Mouse (Mus musculus) layer of hippocampus, postnatal 14 days (tissue): ENCODE measurements around the gene Olfr353. TPM values are rescaled to one million over a fixed set of nuclear protein-coding genes. Genes with fewer than 3 reads are reported as not detected.

Experiments used
- DNase-seq, 2 experiments: peaks; one replicate each; pipeline ENCODE4 v3.0.0; 2021 to 2022; ENCODE audit warnings: low spot score in 2 of 2, mixed read lengths in 1 of 2
- long read RNA-seq, 2 experiments: library from polyadenylated mRNA; stranded (forward); transcript quantifications; one replicate each; pipeline ENCODE4 v2.0.0; 2021
- total RNA-seq, 2 experiments: library from RNA; stranded (reverse); gene quantifications; 2 replicates each; pipeline ENCODE4 v1.2.3; 2021

Olfr353 gene
- not detected for total RNA-seq
- long read RNA-seq, experiment 1: 0 reads
- long read RNA-seq, experiment 2: 0 reads

GRCm38 (mm10) chr2:36892836-36893235 is at the start of gene Olfr353:
Olfr353 (minus strand) TSS chr2:36892936.
- no peak for DNase-seq

GRCm38 (mm10) chr2:36936821-36937220 is 44.1 kb upstream of the Olfr353 start, which contains the start of gene Olfr356:
Olfr356 (plus strand) TSS chr2:36937121.
- no peak for DNase-seq

- DNase-seq: no peak
These were observed 36.1 kb upstream of the Olfr353 start, which contains the start of gene Olfr355 for GRCm38 (mm10) chr2:36928797-36929196. Olfr355 (minus strand) TSS chr2:36928897.

GRCm38 (mm10) chr2:36905380-36905779 is 12.6 kb upstream of the Olfr353 start, which contains the start of gene Olfr354:
Olfr354 (plus strand) TSS chr2:36905680.
- DNase-seq: no peak

- no peak for DNase-seq
These were observed 4.4 kb upstream of the Olfr353 start for GRCm38 (mm10) chr2:36897114-36897513.

GRCm38 (mm10) chr2:36868160-36868559 is 24.6 kb downstream of the Olfr353 start, which contains the start of gene Olfr352:
Olfr352 (plus strand) TSS chr2:36868460.
- DNase-seq: no peak

GRCm38 (mm10) chr2:36862560-36862959 is 30.2 kb downstream of the Olfr353 start, which contains the start of gene Olfr351:
Olfr351 (minus strand) TSS chr2:36862660.
- DNase-seq: no peak

GRCm38 (mm10) chr2:36846010-36846409 is 46.7 kb downstream of the Olfr353 start, which contains the start of gene Olfr350:
Olfr350 (plus strand) TSS chr2:36846310.
- DNase-seq: no peak

Other genes with a start within 250 kb of the Olfr353 start
- gene Olfr346, start 207.1 kb downstream of the Olfr353 start, total RNA-seq: not detected
- not detected for gene Olfr347, start 161.0 kb downstream of the Olfr353 start, total RNA-seq
- gene Olfr348, start 108.7 kb downstream of the Olfr353 start, total RNA-seq: not detected
- not detected for gene Olfr50, start 102.4 kb downstream of the Olfr353 start, total RNA-seq
- not detected for gene Olfr3, start 75.9 kb downstream of the Olfr353 start, total RNA-seq
- gene Olfr350, start 46.6 kb downstream of the Olfr353 start, total RNA-seq: not detected
- gene Olfr351, start 30.3 kb downstream of the Olfr353 start, total RNA-seq: under 1 TPM; 0.12 TPM
- gene Olfr352, start 24.5 kb downstream of the Olfr353 start, total RNA-seq: not detected
- gene Olfr354, start 12.7 kb upstream of the Olfr353 start, total RNA-seq: not detected
- not detected for gene Olfr355, start 36.0 kb upstream of the Olfr353 start, total RNA-seq
- gene Olfr356, start 44.2 kb upstream of the Olfr353 start, total RNA-seq: not detected
- not detected for gene Olfr357, start 100.9 kb upstream of the Olfr353 start, total RNA-seq
- gene Olfr358, start 116.4 kb upstream of the Olfr353 start, total RNA-seq: not detected
- gene Olfr360, start 172.8 kb upstream of the Olfr353 start, total RNA-seq: not detected
- not detected for gene Olfr361, start 196.4 kb upstream of the Olfr353 start, total RNA-seq
- gene Olfr362, start 225.0 kb upstream of the Olfr353 start, total RNA-seq: not detected
- not detected for gene Olfr364-ps1, start 246.4 kb upstream of the Olfr353 start, total RNA-seq